Mouse (Mus musculus) embryonic facial prominence, embryonic 15.5 days (tissue): ENCODE data around the gene Igflr1. TPM values are rescaled to one million over a fixed set of nuclear protein-coding genes. Genes with fewer than 3 reads are reported as not detected.

Source experiments
- ATAC-seq: fragments of 200-750 bp; cut with Nextera tagmentation; 2 replicates; pipeline ENCODE4 v1.8.0; 2017; ENCODE audit warnings: low read depth, moderate TSS enrichment; ENCODE audit not compliant: insufficient number of reproducible peaks, low FRiP score, low TSS enrichment
- H3K27ac ChIP-seq: fragments of 300-500 bp; sonication (generic); replicated peaks from 2 replicates; pipeline ENCODE4 v1.5.1; 2015; ENCODE audit warnings: mild to moderate bottlenecking, inconsistent platforms
- H3K27me3 ChIP-seq: fragments of 300-500 bp; sonication (generic); 2 replicates; pipeline ENCODE4 v1.6.1; 2015; ENCODE audit warnings: inconsistent platforms
- H3K36me3 ChIP-seq: fragments of 300-500 bp; sonication (generic); 2 replicates; pipeline ENCODE4 v1.6.1; 2015; ENCODE audit warnings: mild to moderate bottlenecking, inconsistent platforms
- H3K4me1 ChIP-seq: fragments of 300-500 bp; sonication (generic); 2 replicates; pipeline ENCODE4 v1.6.1; 2015; ENCODE audit warnings: inconsistent platforms
- H3K4me2 ChIP-seq: fragments of 300-500 bp; sonication (generic); replicated peaks from 2 replicates; pipeline ENCODE4 v1.6.1; 2015; ENCODE audit warnings: mild to moderate bottlenecking, inconsistent platforms
- H3K4me3 ChIP-seq: fragments of 300-500 bp; sonication (generic); replicated peaks from 2 replicates; pipeline ENCODE4 v1.5.1; 2015; ENCODE audit warnings: mild to moderate bottlenecking, inconsistent platforms
- H3K9ac ChIP-seq: fragments of 300-500 bp; sonication (generic); 2 replicates; pipeline ENCODE4 v1.6.1; 2015; ENCODE audit warnings: inconsistent platforms
- H3K9me3 ChIP-seq: fragments of 300-500 bp; sonication (generic); replicated peaks from 2 replicates; pipeline ENCODE4 v1.6.1; 2016; ENCODE audit warnings: inconsistent platforms
- WGBS: fragments of 180-500 bp; shearing (Covaris S2); methylation state at CpG from one replicate; pipeline ENCODE4 v1.1.7; 2015; 5-methylcytosine and 5-hydroxymethylcytosine counted together
- polyA plus RNA-seq: library from polyadenylated mRNA; unstranded; fragments of >200 nt; fragmentation: Nextera tagmentation; extraction: Ambion mirVana; gene quantifications from 2 replicates; pipeline ENCODE4 v1.2.1, GENCODE M21; 2015

Gene Igflr1
- polyA plus RNA-seq, 1 experiment from 2014 or later, result 5.3 TPM

- Histone ChIP-seq H3K36me3 (no peaks in the 10 kb centered on the region), H3K4me1 (peaks cover 3% of the 10 kb centered on the region; the same call in 1 of the 2 replicates), H3K9ac (no peak overlapping the region), H3K4me2 (no peak overlapping the region), H3K27me3 (no peaks in the 10 kb centered on the region), H3K27ac (peak overlapping the region; percentile 24; the same call in 1 of the 2 replicates), H3K9me3 (no peaks in the 10 kb centered on the region), H3K4me3 (no peak overlapping the region)
- ATAC-seq, result no peak
- 63% methylated on average over 7 of the region's 7 CpGs for WGBS
Measured at GRCm38 (mm10) chr7:30600651-30601050, 35.4 kb downstream of the Igflr1 start.

- WGBS, result 13% methylated on average over 3 of the region's 3 CpGs
- no peak for ATAC-seq
- H3K27ac ChIP-seq, result 0 out of 2 replicates have a peak overlapping the region, but pooled peaks have one; percentile 44
Measured at GRCm38 (mm10) chr7:30602583-30602982, 37.4 kb downstream of the Igflr1 start.

GRCm38 (mm10) chr7:30604424-30604823 is 39.2 kb downstream of the Igflr1 start:
- Histone ChIP-seq H3K4me3 (no peak overlapping the region), H3K36me3 (no peaks in the 10 kb centered on the region), H3K9me3 (no peaks in the 10 kb centered on the region), H3K4me1 (peaks cover 10% of the 10 kb centered on the region; the same call in 1 of the 2 replicates), H3K27ac (no peak overlapping the region), H3K4me2 (no peak overlapping the region), H3K9ac (no peak overlapping the region), H3K27me3 (no peaks in the 10 kb centered on the region)
- 42% methylated on average over 8 of the region's 8 CpGs for WGBS
- ATAC-seq, result no peak

More at GRCm38 (mm10) chr7:30602583-30602982, 37.4 kb downstream of the Igflr1 start:
- no peak overlapping the region for H3K4me3 ChIP-seq
- H3K4me1 ChIP-seq, result peaks cover 3% of the 10 kb centered on the region; the same call in 1 of the 2 replicates
- H3K9ac ChIP-seq, result no peak overlapping the region
- no peaks in the 10 kb centered on the region for H3K36me3 ChIP-seq
- H3K4me2 ChIP-seq, result no peak overlapping the region
- H3K9me3 ChIP-seq, result no peaks in the 10 kb centered on the region
- no peaks in the 10 kb centered on the region for H3K27me3 ChIP-seq

- H3K27ac ChIP-seq, result no peak overlapping the region
- no peaks in the 10 kb centered on the region for H3K36me3 ChIP-seq
- no peak overlapping the region for H3K4me3 ChIP-seq
- H3K4me2 ChIP-seq, result no peak overlapping the region
- no peaks in the 10 kb centered on the region for H3K9me3 ChIP-seq
- peaks cover 7% of the 10 kb centered on the region; the same call in 1 of the 2 replicates for H3K4me1 ChIP-seq
- WGBS, result 84% methylated on average over 8 of the region's 8 CpGs
- no peak overlapping the region for H3K9ac ChIP-seq
- ATAC-seq, result no peak
- H3K27me3 ChIP-seq, result no peaks in the 10 kb centered on the region
Measured at GRCm38 (mm10) chr7:30604944-30605343, 39.7 kb downstream of the Igflr1 start.

GRCm38 (mm10) chr7:30607706-30608309 is 42.6 kb downstream of the Igflr1 start:
- Histone ChIP-seq H3K27me3 (no peaks in the 10 kb centered on the region), H3K27ac (no peak overlapping the region), H3K4me2 (no peak overlapping the region; the same call in 1 of the 2 replicates), H3K36me3 (no peaks in the 10 kb centered on the region), H3K9ac (no peak overlapping the region), H3K4me3 (no peak overlapping the region), H3K4me1 (peaks cover 7% of the 10 kb centered on the region; the same call in 1 of the 2 replicates), H3K9me3 (no peaks in the 10 kb centered on the region)
- WGBS, result 25% methylated on average over 8 of the region's 8 CpGs
- ATAC-seq, result no peak

- H3K27ac ChIP-seq, result no peak overlapping the region
- no peak for ATAC-seq
- H3K9ac ChIP-seq, result no peak overlapping the region
- H3K27me3 ChIP-seq, result no peaks in the 10 kb centered on the region
- H3K4me3 ChIP-seq, result no peak overlapping the region
- WGBS, result 48% methylated on average over 16 of the region's 16 CpGs
- H3K4me1 ChIP-seq, result peaks cover 7% of the 10 kb centered on the region; the same call in 1 of the 2 replicates
- no peak overlapping the region for H3K4me2 ChIP-seq
- H3K36me3 ChIP-seq, result no peaks in the 10 kb centered on the region
- no peaks in the 10 kb centered on the region for H3K9me3 ChIP-seq
Measured at GRCm38 (mm10) chr7:30608476-30608875, 43.2 kb downstream of the Igflr1 start.

- H3K4me3 ChIP-seq, result no peak overlapping the region
- no peak overlapping the region for H3K27ac ChIP-seq
- H3K36me3 ChIP-seq, result 0 out of 2 replicates have a peak, but pooled peaks cover 1% of the 10 kb centered on the region
- no peak for ATAC-seq
- no peak overlapping the region for H3K4me2 ChIP-seq
- no peaks in the 10 kb centered on the region for H3K27me3 ChIP-seq
- no peaks in the 10 kb centered on the region for H3K9me3 ChIP-seq
- H3K9ac ChIP-seq, result no peak overlapping the region
- peaks cover 7% of the 10 kb centered on the region; the same call in 1 of the 2 replicates for H3K4me1 ChIP-seq
- WGBS, result 55% methylated on average over 7 of the region's 7 CpGs
Measured at GRCm38 (mm10) chr7:30610043-30610442, 44.8 kb downstream of the Igflr1 start.

GRCm38 (mm10) chr7:30612654-30613402 is 47.6 kb downstream of the Igflr1 start, which contains the start of gene Upk1a:
Gene Upk1a (minus strand): TSS chr7:30612847.
- no peak within 1 kb of the TSS for H3K4me3 ChIP-seq
- no peaks in the 10 kb centered on the region for H3K9me3 ChIP-seq
- H3K4me1 ChIP-seq, result peaks cover 6% of the 10 kb centered on the region; the same call in 1 of the 2 replicates
- no peak for ATAC-seq
- H3K27me3 ChIP-seq, result no peaks in the 10 kb centered on the region
- no peak within 1 kb of the TSS for H3K4me2 ChIP-seq
- peaks cover 29% of the 10 kb centered on the region for H3K36me3 ChIP-seq
- 65% methylated on average over 8 of the region's 8 CpGs for WGBS
- H3K27ac ChIP-seq, result no peak within 1 kb of the TSS
- H3K9ac ChIP-seq, result no peak within 1 kb of the TSS

GRCm38 (mm10) chr7:30613529-30614112 is 48.4 kb downstream of the Igflr1 start:
- H3K9ac ChIP-seq, result no peak overlapping the region
- H3K27ac ChIP-seq, result no peak overlapping the region
- ATAC-seq, result no peak; the same call in 1 of the 2 replicates
- H3K9me3 ChIP-seq, result no peaks in the 10 kb centered on the region
- H3K36me3 ChIP-seq, result peaks cover 37% of the 10 kb centered on the region
- H3K4me1 ChIP-seq, result no peaks in the 10 kb centered on the region
- no peak overlapping the region for H3K4me3 ChIP-seq
- no peaks in the 10 kb centered on the region for H3K27me3 ChIP-seq
- 25% methylated on average over 14 of the region's 14 CpGs for WGBS
- no peak overlapping the region for H3K4me2 ChIP-seq

GRCm38 (mm10) chr7:30614454-30614853 is 49.2 kb downstream of the Igflr1 start:
- Histone ChIP-seq H3K9ac (no peak overlapping the region), H3K27ac (no peak overlapping the region), H3K36me3 (peaks cover 45% of the 10 kb centered on the region), H3K4me3 (no peak overlapping the region), H3K27me3 (no peaks in the 10 kb centered on the region), H3K9me3 (no peaks in the 10 kb centered on the region), H3K4me2 (no peak overlapping the region), H3K4me1 (no peaks in the 10 kb centered on the region)
- WGBS, result 68% methylated on average over 2 of the region's 2 CpGs
- no peak for ATAC-seq

GRCm38 (mm10) chr7:30615049-30615760 is 50.0 kb downstream of the Igflr1 start:
- H3K4me1 ChIP-seq, result no peaks in the 10 kb centered on the region
- H3K36me3 ChIP-seq, result peaks cover 48% of the 10 kb centered on the region
- H3K9ac ChIP-seq, result no peak overlapping the region
- no peaks in the 10 kb centered on the region for H3K9me3 ChIP-seq
- ATAC-seq, result no peak
- 57% methylated on average over 5 of the region's 5 CpGs for WGBS
- no peak overlapping the region for H3K27ac ChIP-seq
- no peaks in the 10 kb centered on the region for H3K27me3 ChIP-seq
- H3K4me3 ChIP-seq, result no peak overlapping the region
- H3K4me2 ChIP-seq, result no peak overlapping the region
